Mouse (Mus musculus) small intestine, adult 2 months (tissue): ENCODE measurements around the gene Tgfb2.

Experiments
- CTCF ChIP-seq: fragments of 200-500 bp; IDR thresholded peaks from 2 replicates; pipeline ENCODE4 v1.5.1; 2012; ENCODE audit warnings: low read depth, mild to moderate bottlenecking, control low read depth, inconsistent platforms, low read length, moderate library complexity, mixed read lengths; ENCODE audit not compliant: insufficient replicate concordance, insufficient read length; ENCODE audit errors: extremely low read depth
- POLR2A ChIP-seq: fragments of 200-500 bp; IDR thresholded peaks from 2 replicates; pipeline ENCODE4 v1.6.1; 2012; ENCODE audit warnings: low read depth, mild to moderate bottlenecking, control low read depth, inconsistent platforms, low read length, moderate library complexity

DNA sequence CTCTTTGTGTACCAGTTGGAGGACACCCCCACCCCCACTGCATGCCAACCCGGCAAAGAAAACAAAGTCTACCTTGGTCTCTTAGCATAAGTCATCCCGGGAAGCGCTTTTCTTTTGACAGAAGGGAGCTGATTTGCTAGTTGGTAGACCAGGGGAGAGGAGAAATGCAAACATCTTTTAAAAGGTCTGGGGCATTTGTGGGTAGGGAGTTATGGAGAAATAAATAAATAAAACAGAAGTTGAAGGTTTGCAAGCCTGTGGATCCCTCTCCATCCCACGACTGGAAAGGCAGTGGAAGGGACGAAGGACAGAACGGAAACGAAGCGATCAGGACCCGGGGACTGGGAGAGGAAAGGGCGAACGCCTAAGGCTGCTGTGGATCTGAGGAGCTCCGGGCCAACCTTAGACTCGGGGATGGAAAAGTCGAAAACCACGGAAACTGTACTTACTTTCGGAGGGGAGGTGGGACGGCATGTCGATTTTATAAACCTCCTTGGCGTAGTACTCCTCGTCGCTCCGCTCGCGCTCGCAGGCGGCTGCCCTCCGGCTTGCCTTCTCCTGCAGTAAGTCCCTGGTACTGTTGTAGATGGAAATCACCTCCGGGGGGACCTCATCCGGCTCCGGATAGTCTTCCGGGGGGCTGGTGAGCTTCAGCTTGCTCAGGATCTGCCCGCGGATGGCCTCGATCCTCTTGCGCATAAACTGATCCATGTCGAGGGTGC is 1.6 kb downstream of the Tgfb2 start:
- TF ChIP-seq CTCF, result no peak
- TF ChIP-seq POLR2A, result no peak
